Mouse (Mus musculus): Measurements from ENCODE around the gene Gse1. TPM values are rescaled to one million over a fixed set of nuclear protein-coding genes. Genes with fewer than 3 reads are reported as not detected.

Gene Gse1
- polyA plus RNA-seq, 1 experiment from 2014 or later = 6.4 TPM

DNA sequence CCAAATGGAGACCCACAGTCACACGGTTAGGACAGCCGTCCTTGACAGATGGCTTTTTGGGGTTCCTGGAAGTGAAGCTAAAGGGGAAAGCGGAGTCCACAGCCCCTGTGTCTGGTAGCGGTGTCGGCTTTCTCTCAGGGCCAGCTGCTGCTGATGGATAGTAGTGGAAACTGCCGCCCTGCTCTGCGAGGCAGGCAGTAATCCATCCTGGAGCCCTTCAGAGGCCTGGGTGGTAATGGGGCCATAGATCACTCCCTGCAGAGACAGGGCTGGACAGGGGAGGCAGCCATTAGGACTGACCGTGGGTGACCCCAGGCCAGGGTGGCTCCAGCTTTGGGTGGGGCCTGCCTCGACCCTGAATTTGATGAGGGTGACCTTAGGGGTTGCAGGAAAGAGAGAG, 146.3 kb downstream of the Gse1 start:
- peaks cover 14% of the 10 kb centered on the region for H3K4me1 ChIP-seq (replicated peaks; ENCODE audit: control insufficient read depth, insufficient read depth, low read length)
- TF ChIP-seq CTCF (IDR thresholded peaks at IDR 0.05; ENCODE audit: low read depth) = no peak
- WGBS = 46% methylated on average over 9 of the region's 9 CpGs
- ATAC-seq = no peak
- no peaks in the 10 kb centered on the region for H3K9me3 ChIP-seq (ENCODE audit: control insufficient read depth)
- H3K27me3 ChIP-seq (replicated peaks; ENCODE audit: control insufficient read depth, insufficient read depth, low read length) = no peaks in the 10 kb centered on the region
- H3K27ac ChIP-seq (ENCODE audit: low read depth, low read length) = no peak overlapping the region
- no peak overlapping the region for H3K4me2 ChIP-seq (replicated peaks; ENCODE audit: low read depth)
- H3K9ac ChIP-seq (ENCODE audit: low read depth, low read length) = no peak overlapping the region
- no peak overlapping the region for H3K4me3 ChIP-seq (ENCODE audit: low read depth, low read length)
- no peaks in the 10 kb centered on the region for H3K36me3 ChIP-seq (ENCODE audit: control insufficient read depth, insufficient read depth)

DNA sequence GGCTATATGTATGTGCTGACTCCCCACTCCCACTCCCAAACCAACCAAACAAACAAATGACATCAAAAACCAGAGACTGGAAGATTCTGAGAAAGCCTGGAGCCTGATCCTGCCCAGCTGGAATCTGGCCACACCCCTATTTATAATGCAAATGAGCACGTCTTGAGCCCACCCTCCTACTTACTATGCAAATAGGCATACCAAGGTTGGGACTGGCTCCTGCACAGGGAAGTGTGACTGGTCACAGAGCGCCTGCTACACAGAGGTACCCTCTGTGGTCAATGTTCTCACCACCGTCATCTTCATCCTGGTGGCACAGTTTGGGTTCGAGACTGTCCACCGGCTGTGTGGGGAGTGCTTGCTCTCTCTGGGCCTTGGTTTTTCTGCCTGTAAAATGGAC, 146.9 kb downstream of the Gse1 start:
- no peak overlapping the region for H3K4me2 ChIP-seq (replicated peaks; ENCODE audit: low read depth)
- H3K36me3 ChIP-seq (ENCODE audit: control insufficient read depth, insufficient read depth) = no peaks in the 10 kb centered on the region
- peak; percentile 46; the same call in 1 of the 2 replicates for ATAC-seq
- H3K4me3 ChIP-seq (ENCODE audit: low read depth, low read length) = no peak overlapping the region
- H3K9ac ChIP-seq (ENCODE audit: low read depth, low read length) = no peak overlapping the region
- WGBS = 49% methylated on average over 5 of the region's 5 CpGs
- peaks cover 8% of the 10 kb centered on the region for H3K4me1 ChIP-seq (replicated peaks; ENCODE audit: control insufficient read depth, insufficient read depth, low read length)
- TF ChIP-seq CTCF (IDR thresholded peaks at IDR 0.05; ENCODE audit: low read depth) = no peak
- H3K27me3 ChIP-seq (replicated peaks; ENCODE audit: control insufficient read depth, insufficient read depth, low read length) = no peaks in the 10 kb centered on the region
- H3K9me3 ChIP-seq (ENCODE audit: control insufficient read depth) = no peaks in the 10 kb centered on the region
- no peak overlapping the region for H3K27ac ChIP-seq (ENCODE audit: low read depth, low read length)

DNA sequence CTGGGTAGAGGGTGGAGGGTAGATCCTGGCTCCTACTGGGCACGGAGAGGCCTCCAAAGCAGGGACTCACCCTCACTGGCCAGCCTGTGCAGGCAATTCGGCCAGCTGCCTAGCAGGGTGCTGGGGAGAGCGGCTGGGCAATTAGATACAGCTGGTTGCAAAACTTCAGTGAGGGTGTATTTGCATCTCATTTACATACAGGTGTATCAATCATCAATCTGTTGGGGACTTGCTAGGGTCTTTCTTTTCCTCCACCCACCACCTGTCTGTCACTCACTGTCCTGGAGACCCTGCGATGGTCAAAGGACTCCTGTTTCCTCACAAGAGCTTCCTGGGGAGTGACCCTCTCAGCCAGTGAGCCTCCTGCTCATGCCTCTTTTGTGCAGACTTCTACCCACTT, 148.0 kb downstream of the Gse1 start:
- Histone ChIP-seq H3K27ac (ENCODE audit: low read depth, low read length) (no peak overlapping the region), H3K27me3 (replicated peaks; ENCODE audit: control insufficient read depth, insufficient read depth, low read length) (no peaks in the 10 kb centered on the region), H3K4me1 (replicated peaks; ENCODE audit: control insufficient read depth, insufficient read depth, low read length) (peaks cover 8% of the 10 kb centered on the region), H3K36me3 (ENCODE audit: control insufficient read depth, insufficient read depth) (no peaks in the 10 kb centered on the region), H3K4me3 (ENCODE audit: low read depth, low read length) (no peak overlapping the region), H3K4me2 (replicated peaks; ENCODE audit: low read depth) (no peak overlapping the region), H3K9me3 (ENCODE audit: control insufficient read depth) (no peaks in the 10 kb centered on the region), H3K9ac (ENCODE audit: low read depth, low read length) (no peak overlapping the region)
- 82% methylated on average over 4 of the region's 4 CpGs for WGBS
- no peak for TF ChIP-seq CTCF (IDR thresholded peaks at IDR 0.05; ENCODE audit: low read depth)
- no peak for ATAC-seq

DNA sequence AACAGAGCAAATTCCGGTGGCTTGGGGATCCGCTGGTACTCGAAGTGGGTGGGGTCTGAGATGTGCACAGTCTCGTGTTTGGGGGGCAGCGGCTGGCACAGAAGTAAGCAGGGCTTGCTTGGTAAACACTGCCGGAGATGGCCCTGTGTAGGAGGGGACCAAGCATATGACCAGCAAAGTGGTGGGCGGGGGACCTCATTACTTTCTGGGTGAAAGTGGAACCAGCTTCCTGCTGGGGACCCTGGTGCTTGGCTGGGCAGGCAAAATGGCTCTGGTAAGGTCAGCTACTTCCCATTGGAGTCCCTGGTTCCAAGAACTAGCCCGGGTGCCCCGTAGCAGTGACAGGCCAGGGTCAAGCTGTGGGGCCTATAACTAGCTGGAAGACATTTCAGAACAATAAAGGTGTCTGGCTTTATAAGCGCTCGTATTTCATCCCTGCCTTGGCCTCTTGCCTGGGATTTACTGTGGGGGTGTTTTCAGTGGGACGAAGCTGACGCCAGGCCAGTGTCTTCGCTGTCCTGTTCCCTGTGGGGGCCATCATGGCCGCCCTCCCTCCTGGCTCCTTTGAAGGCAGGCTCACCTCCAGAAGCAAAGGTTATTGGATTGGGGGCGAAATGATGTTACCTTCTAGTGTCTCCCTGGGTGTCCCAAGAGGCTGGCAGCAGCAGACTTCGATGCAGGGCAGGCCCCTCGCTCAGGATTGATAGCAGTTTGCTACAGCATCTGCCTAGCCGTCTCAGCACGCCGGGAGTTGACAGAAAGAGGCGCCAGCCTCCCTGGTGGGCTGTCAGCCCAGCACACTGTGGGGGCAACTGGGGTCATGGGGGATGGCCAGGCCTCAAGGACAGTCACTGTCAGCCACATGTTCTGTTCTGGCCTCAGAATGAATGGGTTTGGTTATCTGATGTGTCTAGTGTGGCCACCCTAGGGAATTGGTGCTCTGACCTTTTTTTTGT, 148.9 kb downstream of the Gse1 start:
- H3K27ac ChIP-seq (ENCODE audit: low read depth, low read length) = no peak overlapping the region

DNA sequence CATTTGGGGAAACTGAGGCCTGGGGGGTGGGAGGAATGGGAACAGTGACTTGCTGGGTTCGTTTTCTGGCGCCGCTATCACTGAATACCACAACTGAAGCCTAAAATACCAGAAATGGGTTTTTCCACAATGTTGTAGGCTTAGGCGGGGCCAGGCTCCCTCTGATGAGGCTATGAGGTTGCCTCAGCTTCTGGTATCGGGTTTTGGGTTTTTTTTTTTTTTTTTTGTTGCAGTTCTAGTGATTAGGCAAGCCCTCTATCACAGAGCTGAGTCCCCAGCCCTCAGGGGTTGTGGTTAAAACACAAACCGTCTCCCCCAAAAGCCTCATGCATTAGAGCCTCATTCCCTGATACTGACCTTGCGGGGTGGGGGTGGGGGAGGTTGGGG, 149.5 kb downstream of the Gse1 start:
- Histone ChIP-seq H3K4me2 (replicated peaks; ENCODE audit: low read depth) (no peak overlapping the region), H3K4me3 (ENCODE audit: low read depth, low read length) (no peak overlapping the region), H3K9ac (ENCODE audit: low read depth, low read length) (no peak overlapping the region), H3K36me3 (ENCODE audit: control insufficient read depth, insufficient read depth) (no peaks in the 10 kb centered on the region), H3K4me1 (replicated peaks; ENCODE audit: control insufficient read depth, insufficient read depth, low read length) (peaks cover 5% of the 10 kb centered on the region), H3K27ac (ENCODE audit: low read depth, low read length) (no peak overlapping the region), H3K9me3 (ENCODE audit: control insufficient read depth) (no peaks in the 10 kb centered on the region), H3K27me3 (replicated peaks; ENCODE audit: control insufficient read depth, insufficient read depth, low read length) (no peaks in the 10 kb centered on the region)
- 84% methylated on average over 7 of the region's 7 CpGs for WGBS
- ATAC-seq = no peak
- TF ChIP-seq CTCF (IDR thresholded peaks at IDR 0.05; ENCODE audit: low read depth) = no peak

More for the DNA sequence above, 148.9 kb downstream of the Gse1 start:
- H3K27me3 ChIP-seq (replicated peaks; ENCODE audit: control insufficient read depth, insufficient read depth, low read length) = no peaks in the 10 kb centered on the region
- 61% methylated on average over 22 of the region's 22 CpGs for WGBS
- peaks cover 4% of the 10 kb centered on the region for H3K4me1 ChIP-seq (replicated peaks; ENCODE audit: control insufficient read depth, insufficient read depth, low read length)
- no peak overlapping the region for H3K4me2 ChIP-seq (replicated peaks; ENCODE audit: low read depth)
- H3K36me3 ChIP-seq (ENCODE audit: control insufficient read depth, insufficient read depth) = no peaks in the 10 kb centered on the region
- ATAC-seq = no peak
- no peaks in the 10 kb centered on the region for H3K9me3 ChIP-seq (ENCODE audit: control insufficient read depth)
- no peak for TF ChIP-seq CTCF (IDR thresholded peaks at IDR 0.05; ENCODE audit: low read depth)
- H3K9ac ChIP-seq (ENCODE audit: low read depth, low read length) = no peak overlapping the region
- no peak overlapping the region for H3K4me3 ChIP-seq (ENCODE audit: low read depth, low read length)

DNA sequence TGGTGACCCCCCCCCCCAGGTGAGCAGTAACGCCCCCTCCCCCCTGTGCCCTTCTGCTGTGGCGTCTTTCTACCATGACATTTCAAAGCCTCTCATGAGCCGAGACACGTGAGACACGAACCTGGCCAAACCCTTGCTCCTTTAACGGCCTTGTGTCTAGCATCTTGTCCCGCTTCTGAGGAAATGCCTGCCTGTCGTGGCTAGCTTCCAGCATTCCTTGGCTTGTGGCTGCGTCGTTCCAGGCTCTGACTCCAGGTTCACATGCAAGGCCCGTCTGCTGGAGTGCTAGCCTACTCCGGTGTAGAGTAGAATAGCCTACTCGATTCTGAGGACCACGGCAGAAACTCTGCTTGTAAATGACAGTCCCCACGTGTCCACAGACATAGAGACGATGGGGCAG, 150.1 kb downstream of the Gse1 start:
- no peak overlapping the region for H3K4me2 ChIP-seq (replicated peaks; ENCODE audit: low read depth)
- H3K4me3 ChIP-seq (ENCODE audit: low read depth, low read length) = no peak overlapping the region
- ATAC-seq = no peak
- no peaks in the 10 kb centered on the region for H3K27me3 ChIP-seq (replicated peaks; ENCODE audit: control insufficient read depth, insufficient read depth, low read length)
- no peak overlapping the region for H3K9ac ChIP-seq (ENCODE audit: low read depth, low read length)
- H3K9me3 ChIP-seq (ENCODE audit: control insufficient read depth) = no peaks in the 10 kb centered on the region
- no peak overlapping the region for H3K27ac ChIP-seq (ENCODE audit: low read depth, low read length)
- WGBS = 65% methylated on average over 16 of the region's 16 CpGs
- TF ChIP-seq CTCF (IDR thresholded peaks at IDR 0.05; ENCODE audit: low read depth) = no peak
- no peaks in the 10 kb centered on the region for H3K36me3 ChIP-seq (ENCODE audit: control insufficient read depth, insufficient read depth)
- H3K4me1 ChIP-seq (replicated peaks; ENCODE audit: control insufficient read depth, insufficient read depth, low read length) = peaks cover 10% of the 10 kb centered on the region
